Mouse (Mus musculus) CH12.LX (cell line): ENCODE measurements around the gene Tox4. TPM values are rescaled to one million over a fixed set of nuclear protein-coding genes. Genes with fewer than 3 reads are reported as not detected.
"Not testable (repeated sequence)": the region's sequence is repeated elsewhere in the genome, so short reads cannot be mapped to it uniquely, and the experiment has no call there.

Experiments used
- DNase-seq: peaks from one replicate; pipeline ENCODE4 v3.0.0-alpha.2; 2013; ENCODE audit errors: extremely low read depth
- H3K27ac ChIP-seq: 2 replicates; pipeline ENCODE4 v1.5.1; 2012; ENCODE audit warnings: low read depth, mild to moderate bottlenecking, control low read depth, moderate library complexity; ENCODE audit not compliant: insufficient read depth
- H3K27me3 ChIP-seq: replicated peaks from 2 replicates; pipeline ENCODE3; 2012; ENCODE audit warnings: inconsistent platforms
- H3K36me3 ChIP-seq, 2 experiments: replicated peaks in 1 of 2; 2 replicates each; pipeline versions ENCODE3 to v1.6.1; 2012; ENCODE audit warnings: inconsistent platforms in 1 of 2, low read length in 1 of 2, mild to moderate bottlenecking in 1 of 2, mixed read lengths in 1 of 2, moderate library complexity in 1 of 2; ENCODE audit not compliant: control insufficient read depth in 1 of 2, insufficient read depth in 1 of 2
- H3K4me1 ChIP-seq, 2 experiments: 2 replicates each; pipeline ENCODE4 v1.6.1; 2012; ENCODE audit warnings: inconsistent platforms in 1 of 2, moderate library complexity in 1 of 2; ENCODE audit not compliant: insufficient read depth in 2 of 2, control insufficient read depth in 1 of 2
- H3K4me2 ChIP-seq: 2 replicates; pipeline ENCODE4 v1.6.1; 2012; ENCODE audit warnings: low read depth, mild to moderate bottlenecking, control low read depth; ENCODE audit not compliant: poor library complexity, insufficient read depth, severe bottlenecking
- H3K4me3 ChIP-seq, 3 experiments: fragments of 150-350 bp in 1 of 3; sonication (generic) in 1 of 3; replicated peaks in 1 of 3; 2 replicates each; pipeline versions ENCODE3 to v1.5.1; 2011 to 2012; ENCODE audit warnings: low read depth in 2 of 3, low read length in 2 of 3, mild to moderate bottlenecking in 2 of 3, moderate library complexity in 2 of 3, control low read depth in 1 of 3, improper control_type of control experiment in 1 of 3, inconsistent platforms in 1 of 3, mixed read lengths in 1 of 3; ENCODE audit not compliant: poor library complexity in 1 of 3
- H3K79me2 ChIP-seq: replicated peaks from 2 replicates; pipeline ENCODE4 v1.6.1; 2012; ENCODE audit warnings: mild to moderate bottlenecking, moderate library complexity; ENCODE audit not compliant: control insufficient read depth, poor library complexity, insufficient read depth, severe bottlenecking; ENCODE audit errors: extremely low read depth
- H3K9ac ChIP-seq: 2 replicates; pipeline ENCODE4 v1.6.1; 2012; ENCODE audit warnings: low read depth, mild to moderate bottlenecking, control low read depth, moderate library complexity; ENCODE audit not compliant: insufficient read depth
- H3K9me3 ChIP-seq: replicated peaks from 2 replicates; pipeline ENCODE3; 2012; ENCODE audit warnings: low read length, inconsistent platforms, mixed read lengths
- BHLHE40 ChIP-seq: IDR thresholded peaks from 2 replicates; pipeline ENCODE4 v1.6.1; 2011; ENCODE audit warnings: mild to moderate bottlenecking, low read depth, low read length, improper control_type of control experiment
- CHD2 ChIP-seq: IDR thresholded peaks from 2 replicates; pipeline ENCODE4 v1.6.1; 2011; ENCODE audit warnings: low read length, improper control_type of control experiment
- CTCF ChIP-seq, 2 experiments: IDR thresholded peaks in 1 of 2; conservative IDR thresholded peaks in 1 of 2; 2 replicates each; pipeline ENCODE4 v1.5.1; 2011 to 2012; ENCODE audit warnings: low read depth in 2 of 2, low read length in 2 of 2, improper control_type of control experiment in 1 of 2, inconsistent platforms in 1 of 2, mild to moderate bottlenecking in 1 of 2, moderate library complexity in 1 of 2
- E2F4 ChIP-seq: IDR thresholded peaks from 2 replicates; pipeline ENCODE4 v1.6.1; 2011; ENCODE audit warnings: low read depth, low read length, improper control_type of control experiment; ENCODE audit not compliant: insufficient replicate concordance
- EP300 ChIP-seq: IDR thresholded peaks from 2 replicates; pipeline ENCODE4 v1.6.1; 2011; ENCODE audit warnings: low read length, improper control_type of control experiment
- GABPA ChIP-seq: IDR thresholded peaks from 2 replicates; pipeline ENCODE4 v1.6.1; 2012; ENCODE audit warnings: low read depth, low read length, improper control_type of control experiment, inconsistent platforms; ENCODE audit not compliant: insufficient replicate concordance
- HCFC1 ChIP-seq: IDR thresholded peaks from 2 replicates; pipeline ENCODE4 v1.6.1; 2012; ENCODE audit warnings: low read depth, mild to moderate bottlenecking, inconsistent platforms, low read length, improper control_type of control experiment
- JUN ChIP-seq: IDR thresholded peaks from 2 replicates; pipeline ENCODE4 v1.6.1; 2011; ENCODE audit warnings: low read depth, mild to moderate bottlenecking, low read length, improper control_type of control experiment, moderate library complexity; ENCODE audit not compliant: insufficient read depth
- MAFK ChIP-seq: IDR thresholded peaks from 2 replicates; pipeline ENCODE4 v1.6.1; 2011; ENCODE audit warnings: low read length, improper control_type of control experiment; ENCODE audit not compliant: insufficient replicate concordance
- MAZ ChIP-seq: IDR thresholded peaks from 2 replicates; pipeline ENCODE4 v1.6.1; 2012; ENCODE audit warnings: low read depth, mild to moderate bottlenecking, inconsistent platforms, low read length, improper control_type of control experiment, moderate library complexity
- MXI1 ChIP-seq: IDR thresholded peaks from 2 replicates; pipeline ENCODE4 v1.6.1; 2011; ENCODE audit warnings: mild to moderate bottlenecking, low read depth, low read length, improper control_type of control experiment
- MYC ChIP-seq: IDR thresholded peaks from 2 replicates; pipeline ENCODE4 v1.6.1; 2011; ENCODE audit warnings: low read depth, mild to moderate bottlenecking, improper control_type of control experiment, low read length
- POLR2A ChIP-seq: IDR thresholded peaks from 2 replicates; pipeline ENCODE4 v1.6.1; 2011; ENCODE audit warnings: low read depth, mild to moderate bottlenecking, improper control_type of control experiment, low read length
- RAD21 ChIP-seq: IDR thresholded peaks from 2 replicates; pipeline ENCODE4 v1.6.1; 2011; ENCODE audit warnings: low read depth, mild to moderate bottlenecking, low read length, improper control_type of control experiment, moderate library complexity
- SIN3A ChIP-seq: IDR thresholded peaks from 2 replicates; pipeline ENCODE4 v1.6.1; 2012; ENCODE audit warnings: low read length, improper control_type of control experiment, inconsistent platforms
- SMC3 ChIP-seq: IDR thresholded peaks from 2 replicates; pipeline ENCODE4 v1.6.1; 2011; ENCODE audit warnings: low read depth, low read length, improper control_type of control experiment
- TBP ChIP-seq: conservative IDR thresholded peaks from 2 replicates; pipeline ENCODE4 v1.6.1; 2011; ENCODE audit warnings: low read depth, low read length, improper control_type of control experiment
- UBTF ChIP-seq: IDR thresholded peaks from 2 replicates; pipeline ENCODE4 v1.6.1; 2012; ENCODE audit warnings: low read depth, mild to moderate bottlenecking, inconsistent platforms, low read length, improper control_type of control experiment, moderate library complexity
- ZC3H11A ChIP-seq: IDR thresholded peaks from 2 replicates; pipeline ENCODE4 v1.6.1; 2012; ENCODE audit warnings: low read depth, mild to moderate bottlenecking, inconsistent platforms, low read length, improper control_type of control experiment
- ZKSCAN1 ChIP-seq: IDR thresholded peaks from 2 replicates; pipeline ENCODE4 v1.6.1; 2012; ENCODE audit warnings: low read depth, inconsistent platforms, low read length, improper control_type of control experiment, borderline replicate concordance
- ZMIZ1 ChIP-seq: IDR thresholded peaks from 2 replicates; pipeline ENCODE4 v1.6.1; 2012; ENCODE audit warnings: low read depth, mild to moderate bottlenecking, inconsistent platforms, low read length, improper control_type of control experiment
- ZNF384 ChIP-seq: IDR thresholded peaks from 2 replicates; pipeline ENCODE4 v1.6.1; 2012; ENCODE audit warnings: low read depth, low read length, improper control_type of control experiment, inconsistent platforms
- dilution Hi-C: fragments of 300-500 bp; cut with MboI; formaldehyde crosslinking; loops from 2 replicates; pipeline ENCODE4 v1.14.3; 2020; ENCODE audit warnings: low sequenced_read_pairs; ENCODE audit not compliant: extremely low pct_unique_long_range_greater_than_20kb, extremely low pct_ligation_motif_present
- in situ Hi-C: fragments of 300-500 bp; cut with MboI; formaldehyde crosslinking; loops from 3 replicates; pipeline ENCODE4 v1.14.3; 2019; ENCODE audit warnings: low sequenced_read_pairs, low pct_ligation_motif_present, low pct_unique_long_range_greater_than_20kb, mixed read lengths
- polyA plus RNA-seq: library from polyadenylated mRNA; unstranded; fragments of >175 nt; gene quantifications from 2 replicates; pipeline ENCODE4 v1.2.1, GENCODE M21; 2012; ENCODE audit warnings: low read depth; ENCODE audit not compliant: insufficient read length
- total RNA-seq, 2 experiments: library from RNA; depleted of rRNA; stranded (reverse); fragments of 300-350 nt in 1 of 2; fragments of >200 nt in 1 of 2; gene quantifications; 2 replicates each; pipeline ENCODE4 v1.2.3; 2012 to 2014

The Tox4 gene
- total and polyA plus RNA-seq, 3 experiments, result 43.5 to 56.3 (median 45.7) TPM

- TF ChIP-seq BHLHE40 (0 out of 2 replicates have a peak, but pooled peaks have one; percentile 48), TBP (peak; percentile 84), JUN (no peak), CTCF (conservative IDR thresholded peaks at IDR 0.05 in 1 of 2, IDR thresholded peaks at IDR 0.05 in 1 of 2; ENCODE audit: low read depth in 2 of 2, low read length in 2 of 2) (no peak), HCFC1 (peak; percentile 100), MYC (peak; percentile 88)
These were observed 25.8 kb downstream of the Tox4 start, which contains the start of gene Mettl3 (continued) for GRCm38 (mm10) chr14:52304644-52305271.

GRCm38 (mm10) chr14:52306100-52306499 lies 27.2 kb downstream of the Tox4 start:
- dilution Hi-C loops, result no loop called here
- no peak for DNase-seq
- Histone ChIP-seq H3K4me3 (peak overlapping the region in 1 of 3 experiments; percentile 53), H3K79me2 (peaks cover 29% of the 10 kb centered on the region), H3K9me3 (no peaks in the 10 kb centered on the region), H3K27ac (no peak overlapping the region), H3K9ac (no peak overlapping the region), H3K4me2 (peak overlapping the region; percentile 82), H3K27me3 (no peaks in the 10 kb centered on the region), H3K4me1 (peaks cover 0 to 22% of the 10 kb centered on the region in 2 experiments; a peak in 1 of 4 replicates), H3K36me3 (peaks cover 2 to 18% of the 10 kb centered on the region in 2 experiments)
- no peak for TF ChIP-seq CHD2
- no peak for TF ChIP-seq POLR2A
- no peak for TF ChIP-seq SMC3
- in situ Hi-C loops, result no loop called here

GRCm38 (mm10) chr14:52310343-52310742 lies 31.4 kb downstream of the Tox4 start:
- H3K9ac ChIP-seq, DNase-seq, H3K4me2 ChIP-seq, H3K4me1 ChIP-seq, H3K79me2 ChIP-seq, dilution Hi-C loops, H3K27me3 ChIP-seq, H3K9me3 ChIP-seq, in situ Hi-C loops, H3K27ac ChIP-seq, H3K4me3 ChIP-seq: not testable (repeated sequence)
- TF ChIP-seq SMC3 (peak; percentile 14), CTCF (conservative IDR thresholded peaks at IDR 0.05 in 1 of 2, IDR thresholded peaks at IDR 0.05 in 1 of 2; ENCODE audit: low read depth in 2 of 2, low read length in 2 of 2) (peak; percentile 7 to 34; a peak in 2 of 4 replicates), RAD21 (peak; percentile 9)
- peaks cover 0 to 11% of the 10 kb centered on the region in 2 experiments for H3K36me3 ChIP-seq

- Histone ChIP-seq H3K9me3 (no peaks in the 10 kb centered on the region), H3K4me1 (peaks cover 2 to 10% of the 10 kb centered on the region in 2 experiments; a peak in 3 of 4 replicates), H3K27me3 (no peaks in the 10 kb centered on the region), H3K79me2 (peaks cover under 1% of the 10 kb centered on the region; the same call in 1 of the 2 replicates), H3K4me2 (no peak overlapping the region), H3K27ac (no peak overlapping the region), H3K4me3 (no peak overlapping the region), H3K36me3 (peaks cover 0 to 11% of the 10 kb centered on the region in 2 experiments), H3K9ac (no peak overlapping the region)
- in situ Hi-C loops, result no loop called here
- no peak for DNase-seq
- dilution Hi-C loops, result no loop called here
- TF ChIP-seq MXI1, result no peak
- TF ChIP-seq EP300, result no peak
- TF ChIP-seq MAZ, result no peak
- TF ChIP-seq ZMIZ1, result no peak
- no peak for TF ChIP-seq MAFK
- no peak for TF ChIP-seq ZC3H11A
- no peak for TF ChIP-seq RAD21
- no peak for TF ChIP-seq HCFC1
- TF ChIP-seq UBTF, result no peak
- no peak for TF ChIP-seq E2F4
- TF ChIP-seq SIN3A, result no peak
- no peak for TF ChIP-seq ZNF384
- no peak for TF ChIP-seq GABPA
- TF ChIP-seq JUN, result no peak
- no peak for TF ChIP-seq BHLHE40
- TF ChIP-seq ZKSCAN1, result no peak
- TF ChIP-seq TBP, result no peak
These were observed 32.0 kb downstream of the Tox4 start for GRCm38 (mm10) chr14:52310906-52311305.
